Mouse (Mus musculus): ENCODE data around the gene Shisa3.

Gene Shisa3

DNA sequence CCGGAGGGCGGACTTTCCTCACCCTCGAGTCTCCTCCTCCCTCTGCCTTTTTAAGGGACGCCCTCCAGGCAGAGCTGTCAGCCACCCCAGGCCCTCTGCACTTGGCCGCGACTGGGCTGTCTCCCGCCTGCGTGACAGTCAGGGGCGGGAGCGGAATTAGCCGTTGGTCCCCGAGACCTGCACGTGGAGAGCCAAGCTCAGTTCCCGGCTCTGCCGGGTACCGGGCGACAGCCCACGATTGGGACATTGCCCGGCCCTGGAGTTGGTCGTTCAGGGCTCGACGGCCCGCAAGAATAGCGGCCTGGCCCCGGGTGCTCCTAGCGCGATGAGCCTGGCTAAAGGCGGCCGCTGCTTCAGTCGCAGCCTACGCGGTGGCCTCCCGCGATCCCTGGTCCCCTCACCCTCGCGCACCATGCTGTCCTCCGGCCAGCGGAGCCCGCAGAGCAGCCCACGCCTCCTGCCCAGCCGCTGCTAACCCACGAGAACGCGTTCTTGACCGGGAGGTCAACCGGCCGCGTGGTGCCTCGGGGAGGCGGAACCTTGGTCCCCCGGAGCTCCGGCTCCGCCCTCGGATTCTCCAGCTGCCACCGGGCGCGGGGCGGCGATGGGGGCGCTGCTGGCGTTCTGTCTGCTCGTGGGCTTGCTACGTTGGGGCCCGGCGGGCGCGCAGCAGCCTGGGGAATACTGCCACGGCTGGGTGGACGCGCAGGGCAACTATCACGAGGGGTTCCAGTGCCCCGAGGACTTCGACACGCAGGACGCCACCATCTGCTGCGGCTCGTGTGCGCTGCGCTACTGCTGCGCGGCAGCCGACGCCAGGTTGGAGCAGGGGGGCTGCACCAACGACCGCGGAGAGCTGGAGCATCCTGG, at the start of gene Shisa3:
Shisa3 (plus strand) TSS at position 79 of the 870 bp plus-strand sequence.
- DNase-seq (ENCODE audit: low read depth in 1 of 2, low spot score in 2 of 2) = peak in 1 of 2 experiments; percentile 7

GRCm38 (mm10) chr5:67558644-67559043, 49.0 kb upstream of the Shisa3 start:
- DNase-seq (ENCODE audit: low read depth in 1 of 2, low spot score in 2 of 2) = no peak

- no peak for DNase-seq (ENCODE audit: low read depth in 1 of 2, low spot score in 2 of 2)
Measured at GRCm38 (mm10) chr5:67559063-67559462, 48.6 kb upstream of the Shisa3 start.

DNA sequence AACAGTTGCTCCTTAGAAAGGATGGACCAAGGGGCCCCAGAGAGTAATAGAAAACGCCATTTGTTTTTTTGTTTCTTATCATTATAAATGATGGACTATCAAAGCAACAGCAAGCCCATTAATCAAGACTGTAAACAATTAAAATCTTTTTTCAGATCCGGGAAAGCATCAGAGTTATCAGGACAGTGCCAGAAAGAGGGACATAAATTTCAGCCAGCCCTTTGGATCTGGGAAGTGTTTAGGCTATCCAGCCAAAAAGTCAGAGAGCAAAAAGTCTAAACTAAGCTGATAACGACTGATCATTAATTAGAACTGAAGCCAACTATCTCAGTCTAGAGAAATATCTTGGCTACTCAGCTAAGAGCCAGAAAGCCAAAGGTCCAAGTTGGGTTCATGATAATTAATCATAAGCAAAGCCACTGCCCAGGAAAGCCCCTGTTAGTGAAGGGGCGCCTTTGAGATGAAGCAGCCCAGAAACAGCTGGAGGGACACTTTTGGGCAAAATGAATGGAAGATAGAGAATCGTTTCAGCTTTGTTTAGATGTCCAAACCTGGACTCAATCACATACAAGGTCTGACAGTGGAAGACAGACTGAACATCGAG, 35.0 kb upstream of the Shisa3 start:
- no peak for DNase-seq (ENCODE audit: low read depth in 1 of 2, low spot score in 2 of 2)

GRCm38 (mm10) chr5:67574039-67574438, 33.6 kb upstream of the Shisa3 start:
- DNase-seq (ENCODE audit: low read depth in 1 of 2, low spot score in 2 of 2) = no peak

GRCm38 (mm10) chr5:67575705-67576104, 32.0 kb upstream of the Shisa3 start:
- DNase-seq (ENCODE audit: low read depth in 1 of 2, low spot score in 2 of 2) = no peak

DNA sequence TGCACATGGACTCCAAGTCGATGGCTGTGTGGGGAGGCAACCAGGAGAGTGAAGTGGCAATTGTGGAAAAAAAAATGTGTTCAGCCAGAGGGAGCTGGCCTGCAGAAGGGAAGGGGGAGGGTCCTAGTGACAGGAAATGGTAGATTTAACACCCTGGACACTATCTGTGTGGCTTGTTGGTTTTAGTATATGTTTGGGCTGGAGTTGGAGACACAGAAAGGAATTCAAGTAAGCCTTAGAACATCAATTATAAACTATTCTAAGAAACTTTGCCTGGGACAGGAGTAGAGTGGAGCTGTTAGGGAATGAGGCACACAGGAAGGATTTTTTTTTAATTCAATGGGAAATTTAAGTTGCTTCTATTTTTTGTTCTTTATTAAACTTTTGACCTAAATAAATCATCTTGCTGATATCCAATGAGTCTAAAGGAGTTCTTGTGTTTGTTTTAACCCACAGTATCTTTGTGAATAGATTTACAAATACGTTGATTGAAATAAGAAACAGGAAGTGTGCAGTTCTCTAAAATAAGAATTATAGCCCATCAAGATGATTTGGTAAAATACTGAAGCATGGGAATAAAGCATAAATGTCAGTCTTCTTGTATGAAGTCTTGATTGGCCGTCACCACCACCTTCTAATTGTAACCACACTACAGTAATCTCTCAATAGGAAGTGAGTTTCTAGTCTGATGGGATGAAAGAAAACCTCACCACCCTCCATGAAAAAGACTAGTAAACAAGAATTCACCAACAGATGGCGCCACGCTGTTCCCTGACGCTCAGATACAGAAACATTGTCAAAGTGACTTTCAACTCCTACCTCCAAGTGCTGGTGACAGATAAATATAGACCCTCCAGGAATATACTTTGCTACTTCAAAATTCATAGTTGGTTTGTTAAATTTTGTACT, 27.7 kb upstream of the Shisa3 start:
- DNase-seq (ENCODE audit: low read depth in 1 of 2, low spot score in 2 of 2) = no peak

- DNase-seq (ENCODE audit: low read depth in 1 of 2, low spot score in 2 of 2) = no peak
Measured at GRCm38 (mm10) chr5:67595070-67595469, 12.6 kb upstream of the Shisa3 start.

DNA sequence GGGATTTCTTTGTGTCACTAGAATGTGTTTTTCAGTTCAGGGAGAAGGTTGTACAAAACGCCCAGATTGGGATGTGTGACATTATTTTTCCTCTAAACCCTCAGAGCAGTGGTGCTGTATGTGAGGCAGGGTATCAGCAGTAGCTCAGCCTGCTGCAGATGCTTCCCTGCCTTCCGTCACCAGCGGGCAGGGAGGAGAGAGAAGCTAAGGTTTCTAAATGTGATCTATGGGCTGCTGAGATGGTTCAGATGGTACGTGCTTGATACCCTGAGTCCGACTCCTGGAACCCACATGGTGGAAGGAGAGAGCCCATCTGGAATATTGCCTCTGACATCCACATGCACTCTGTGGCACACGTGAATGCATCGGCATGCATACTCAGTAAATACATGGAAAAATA, 12.1 kb upstream of the Shisa3 start:
- DNase-seq (ENCODE audit: low read depth in 1 of 2, low spot score in 2 of 2) = no peak

GRCm38 (mm10) chr5:67599935-67600334, 7.7 kb upstream of the Shisa3 start:
- DNase-seq (ENCODE audit: low read depth in 1 of 2, low spot score in 2 of 2) = no peak

DNA sequence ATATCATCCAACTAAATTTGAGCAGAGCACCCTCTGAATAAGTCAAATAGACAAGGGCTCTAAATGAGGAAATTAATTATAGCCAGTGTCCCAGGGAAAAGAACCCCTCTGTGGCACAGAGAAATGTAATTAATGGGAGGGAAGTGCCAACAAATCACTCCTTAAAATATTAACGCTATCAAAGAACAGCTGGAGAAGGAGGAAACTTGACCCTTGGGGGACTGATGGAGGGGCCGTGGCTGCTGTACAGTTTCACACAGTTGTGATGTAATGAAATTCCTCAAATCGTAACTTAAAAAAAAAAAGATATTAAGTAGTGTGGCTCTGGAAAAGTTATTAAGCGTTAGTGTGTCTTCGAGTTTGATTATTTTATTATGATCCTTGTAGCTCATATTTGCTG, 1.7 kb upstream of the Shisa3 start:
- no peak for DNase-seq (ENCODE audit: low read depth in 1 of 2, low spot score in 2 of 2)

DNA sequence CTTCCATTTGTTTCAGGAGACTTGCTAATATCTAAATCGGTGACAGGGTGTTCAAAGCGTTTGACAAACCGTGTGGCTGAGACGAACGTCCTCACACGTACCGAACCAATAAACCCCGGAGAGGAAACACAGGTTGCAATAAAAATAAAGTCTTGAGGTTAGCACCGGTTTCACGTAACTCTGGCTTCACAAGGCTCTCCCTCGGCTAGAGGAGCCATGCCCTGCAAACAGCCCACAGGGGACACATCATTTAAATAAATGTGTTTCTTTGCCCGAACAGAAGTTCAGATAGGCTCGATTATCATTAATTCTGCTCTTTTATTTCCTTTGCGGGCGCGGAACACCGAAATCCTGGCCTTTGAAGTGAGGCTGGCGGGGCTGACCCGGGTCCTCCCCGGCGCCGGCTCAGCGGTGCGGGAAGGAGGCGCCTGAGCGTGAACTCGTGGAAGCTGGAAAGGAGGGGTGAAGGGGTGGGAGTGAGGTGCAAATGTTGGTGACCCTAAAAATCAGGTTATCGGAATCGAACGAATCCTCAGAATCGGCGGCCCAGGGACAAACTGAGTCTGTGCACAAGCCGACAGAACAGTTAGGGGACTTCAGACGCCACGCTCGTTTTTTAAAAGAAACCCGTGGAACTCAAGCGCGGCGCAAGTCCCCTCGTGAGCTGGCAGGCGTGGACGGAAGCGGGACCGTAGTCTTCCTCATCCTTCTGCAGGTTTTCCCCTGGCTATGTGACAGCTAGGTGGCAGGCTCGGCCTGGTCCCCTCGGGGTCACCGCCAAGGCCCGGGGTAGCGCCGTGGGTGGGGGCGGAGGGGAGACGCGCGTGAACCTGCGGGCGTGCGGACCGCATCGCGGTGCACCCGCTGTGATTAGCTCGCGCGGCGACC, 522 bp upstream of the Shisa3 start:
- no peak for DNase-seq (ENCODE audit: low read depth in 1 of 2, low spot score in 2 of 2)

DNA sequence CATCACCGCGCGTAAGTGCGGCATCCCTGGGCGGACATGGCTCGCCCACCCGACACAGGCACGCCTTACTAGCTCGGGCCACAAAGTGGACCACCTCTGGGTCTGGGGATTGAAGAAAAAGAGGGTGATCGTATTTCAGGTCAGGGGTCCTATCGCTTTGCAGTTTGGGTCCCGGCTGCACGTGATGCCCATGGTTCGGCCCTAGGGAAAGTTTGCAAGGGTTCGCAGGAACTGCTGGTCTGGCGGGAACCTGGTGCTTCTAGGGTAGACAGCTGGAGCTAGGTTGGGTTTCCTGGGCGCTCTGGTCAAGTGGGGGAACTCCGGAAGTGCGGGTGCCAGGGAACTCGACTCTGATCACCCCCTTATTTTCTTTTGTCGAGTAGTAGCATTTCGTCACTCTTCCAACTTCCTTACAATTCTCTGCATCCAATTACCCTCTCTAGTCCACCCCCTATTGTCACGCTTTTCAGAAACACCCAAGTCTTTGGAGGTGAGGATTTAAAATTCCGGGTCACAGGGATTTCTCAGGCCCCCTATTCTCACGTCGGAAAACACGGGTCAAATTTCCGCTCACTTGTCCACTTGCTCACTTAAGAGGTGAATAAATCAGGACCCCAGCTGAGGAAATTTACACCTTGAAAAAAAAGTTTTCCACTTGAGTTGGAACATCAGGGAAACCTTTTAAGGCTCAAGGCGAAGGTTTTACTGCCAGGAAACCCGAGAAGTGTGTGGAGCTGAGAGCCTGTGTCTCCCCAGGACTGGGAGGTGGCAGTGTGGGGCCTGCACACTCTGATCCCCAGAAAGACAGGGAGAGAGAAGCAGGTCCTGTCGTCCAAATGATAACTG, 1.2 kb downstream of the Shisa3 start:
- DNase-seq (ENCODE audit: low read depth in 1 of 2, low spot score in 2 of 2) = no peak

GRCm38 (mm10) chr5:67609520-67609837, 1.8 kb downstream of the Shisa3 start:
- no peak for DNase-seq (ENCODE audit: low read depth in 1 of 2, low spot score in 2 of 2)

GRCm38 (mm10) chr5:67621230-67621629, 13.5 kb downstream of the Shisa3 start:
- no peak for DNase-seq (ENCODE audit: low read depth in 1 of 2, low spot score in 2 of 2)

DNA sequence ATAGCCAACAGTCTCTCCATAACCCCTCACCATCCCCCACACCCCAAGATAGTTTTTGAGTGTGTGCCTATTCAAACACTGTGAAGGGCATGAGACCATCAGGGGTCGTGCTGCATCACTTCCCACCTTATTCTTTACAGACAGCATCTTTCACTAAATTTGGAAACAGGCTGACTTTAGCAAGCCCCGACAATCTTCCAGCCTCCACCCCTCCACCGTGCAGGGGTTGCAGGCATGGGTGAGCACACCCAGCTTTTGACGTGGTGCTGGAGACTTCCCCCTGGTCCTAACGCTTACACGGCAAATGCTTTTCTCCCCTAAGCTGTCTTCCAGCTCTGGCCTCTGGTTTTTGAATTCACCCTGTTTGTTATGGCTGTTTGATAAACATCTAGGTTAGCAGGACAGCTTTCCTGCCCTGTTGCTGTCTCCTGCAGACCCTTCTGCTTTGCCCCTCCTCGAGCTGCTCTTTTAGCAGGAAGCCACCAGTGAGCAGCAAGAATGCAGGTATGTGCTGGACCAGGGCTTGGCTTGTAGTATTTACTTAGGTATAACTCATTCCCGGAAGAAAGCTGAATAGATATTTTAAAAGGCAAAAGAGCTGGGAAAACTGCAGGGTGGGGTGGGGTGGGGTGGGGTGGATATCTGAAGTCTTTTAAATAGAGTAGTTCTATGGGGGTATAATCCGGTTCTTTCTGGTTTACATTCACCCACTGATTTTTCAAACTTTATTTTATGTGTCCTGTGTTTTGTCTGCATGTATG, 20.7 kb downstream of the Shisa3 start:
- no peak for DNase-seq (ENCODE audit: low read depth in 1 of 2, low spot score in 2 of 2)

DNA sequence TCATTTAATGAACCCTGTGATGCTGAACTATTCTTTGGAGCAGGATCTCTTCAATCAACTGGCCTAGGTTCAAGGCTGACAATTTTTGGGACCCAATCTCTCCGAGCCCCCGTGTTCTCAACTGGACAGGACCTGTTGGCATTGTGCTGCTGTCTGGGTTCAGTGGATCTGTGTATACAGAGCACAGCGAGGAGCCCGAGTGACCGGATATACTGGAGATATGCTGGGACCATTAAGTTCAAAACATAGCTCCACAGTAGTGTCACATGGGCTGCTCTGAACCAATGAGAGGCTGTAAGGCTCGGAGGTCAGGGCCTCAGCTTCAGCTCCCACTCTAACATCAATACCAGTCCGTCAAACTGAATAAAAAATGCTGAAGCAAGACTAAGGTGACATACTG, 21.8 kb downstream of the Shisa3 start:
- DNase-seq (ENCODE audit: low read depth in 1 of 2, low spot score in 2 of 2) = no peak

DNA sequence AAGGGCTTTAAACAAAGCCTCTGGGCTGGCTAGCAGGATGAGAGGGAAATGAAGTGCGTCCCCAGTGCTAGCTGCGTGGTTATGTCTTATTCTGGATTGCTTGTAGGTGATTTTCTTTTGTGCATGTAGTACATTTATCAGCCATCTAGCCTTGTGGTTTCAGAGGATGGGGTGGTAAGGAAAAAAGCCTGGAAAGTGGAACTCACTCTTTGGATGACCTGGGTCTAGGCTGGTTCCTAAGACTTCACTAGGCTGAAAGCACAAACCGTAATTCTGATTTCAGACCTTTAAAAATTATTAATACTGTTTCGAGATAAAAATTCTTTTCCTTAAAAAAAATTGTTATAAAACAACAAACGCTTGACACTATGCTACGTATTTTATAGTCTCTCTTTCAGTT, 22.2 kb downstream of the Shisa3 start:
- no peak for DNase-seq (ENCODE audit: low read depth in 1 of 2, low spot score in 2 of 2)

DNA sequence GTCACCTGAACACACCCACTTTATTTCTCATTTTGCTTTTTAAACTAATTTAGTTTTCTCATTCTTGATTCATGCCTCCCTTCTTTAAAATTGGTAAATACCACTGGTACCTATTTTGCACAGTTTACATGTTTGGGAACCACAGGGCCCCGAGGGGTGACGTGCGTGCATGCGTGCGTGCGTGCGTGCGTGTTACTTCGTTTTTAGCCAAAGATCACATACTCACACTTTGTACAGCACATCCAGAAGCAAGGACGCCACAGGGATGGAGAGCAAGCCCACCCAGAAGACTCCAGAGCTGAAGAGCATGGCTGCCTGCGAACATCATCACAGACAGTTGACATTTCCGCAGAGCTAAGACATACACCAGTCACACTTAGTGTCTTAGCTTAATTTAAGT, 23.6 kb downstream of the Shisa3 start:
- no peak for DNase-seq (ENCODE audit: low read depth in 1 of 2, low spot score in 2 of 2)

Data from monocyte, adult 2 months (primary cell).